Mouse (Mus musculus) liver, embryonic 14.5 days (tissue): Measurements from ENCODE around the gene Tfap2d. TPM values are rescaled to one million over a fixed set of nuclear protein-coding genes. Genes with fewer than 3 reads are reported as not detected.

Experiments
- ATAC-seq: fragments of 200-750 bp; cut with Nextera tagmentation; 2 replicates; pipeline ENCODE4 v1.8.0; 2017; ENCODE audit warnings: moderate number of reproducible peaks, mild to moderate bottlenecking, moderate library complexity; ENCODE audit not compliant: insufficient read depth
- DNase-seq, 3 experiments: peaks; one replicate each; pipeline ENCODE4 v3.0.0-alpha.2; 2012 to 2013; ENCODE audit warnings: low read depth in 3 of 3, low spot score in 3 of 3
- H3K27ac ChIP-seq: fragments of 300-500 bp; sonication (generic); 2 replicates; pipeline ENCODE4 v1.5.1; 2014; ENCODE audit warnings: moderate library complexity, mild to moderate bottlenecking, control low read depth, inconsistent platforms
- H3K27me3 ChIP-seq: fragments of 300-500 bp; sonication (generic); 2 replicates; pipeline ENCODE4 v1.6.1; 2014; ENCODE audit warnings: mild to moderate bottlenecking, low read length, moderate library complexity; ENCODE audit not compliant: control insufficient read depth, insufficient read depth
- H3K36me3 ChIP-seq: fragments of 300-500 bp; sonication (generic); replicated peaks from 2 replicates; pipeline ENCODE4 v1.6.1; 2014; ENCODE audit warnings: low read depth; ENCODE audit not compliant: control insufficient read depth, insufficient read depth
- H3K4me1 ChIP-seq, 2 experiments: fragments of 200-500 bp in 1 of 2; fragments of 300-500 bp in 1 of 2; sonication (generic) in 1 of 2; replicated peaks; 2 replicates each; pipeline ENCODE4 v1.6.1; 2012 to 2014; ENCODE audit warnings: antibody characterized with exemption in 1 of 2, inconsistent platforms in 1 of 2, low read length in 1 of 2; ENCODE audit not compliant: control insufficient read depth in 2 of 2, insufficient read depth in 2 of 2
- H3K4me2 ChIP-seq: fragments of 300-500 bp; sonication (generic); 2 replicates; pipeline ENCODE4 v1.6.1; 2014; ENCODE audit warnings: low read depth, mild to moderate bottlenecking, control low read depth, moderate library complexity
- H3K4me3 ChIP-seq, 2 experiments: fragments of 200-500 bp in 1 of 2; fragments of 300-500 bp in 1 of 2; sonication (generic) in 1 of 2; 2 replicates each; pipeline ENCODE4 v1.5.1; 2012 to 2014; ENCODE audit warnings: low read depth in 2 of 2, low read length in 2 of 2, mild to moderate bottlenecking in 2 of 2, control low read depth in 1 of 2, inconsistent platforms in 1 of 2, moderate library complexity in 1 of 2; ENCODE audit not compliant: insufficient read depth in 1 of 2
- H3K9ac ChIP-seq: fragments of 300-500 bp; sonication (generic); replicated peaks from 2 replicates; pipeline ENCODE4 v1.6.1; 2014; ENCODE audit warnings: mild to moderate bottlenecking, control low read depth, moderate library complexity
- H3K9me3 ChIP-seq: fragments of 300-500 bp; sonication (generic); 2 replicates; pipeline ENCODE4 v1.6.1; 2016; ENCODE audit warnings: low read length, mixed read lengths; ENCODE audit not compliant: control insufficient read depth
- CTCF ChIP-seq: IDR thresholded peaks from 2 replicates; pipeline ENCODE4 v1.5.1; 2016; ENCODE audit warnings: antibody characterized with exemption, low read depth, control low read depth
- EP300 ChIP-seq: IDR thresholded peaks from 2 replicates; pipeline ENCODE4 v1.6.1; 2016; ENCODE audit warnings: antibody characterized with exemption, low read depth
- WGBS: fragments of 180-500 bp; shearing (Covaris S2); extraction: QIAGEN DNeasy Blood & Tissue Kit; methylation state at CpG from one replicate; pipeline ENCODE4 v1.1.7; 2014; ENCODE audit not compliant: insufficient replicate concordance; 5-methylcytosine and 5-hydroxymethylcytosine counted together
- polyA plus RNA-seq, 2 experiments: library from polyadenylated mRNA; depleted of rRNA in 1 of 2; stranded (reverse) in 1 of 2; unstranded in 1 of 2; fragments of >200 nt; fragmentation: Nextera tagmentation in 1 of 2; extraction: Ambion mirVana in 1 of 2; gene quantifications; 2 replicates each; pipeline versions ENCODE4 v1.2.1 to v1.2.3; 2012 to 2014

The Tfap2d gene
- polyA plus RNA-seq (2012; rRNA removed) (0.02 TPM in 1 of 2 replicates, not detected in the other), polyA plus RNA-seq (2014; fragmentation: Nextera tagmentation; extraction: Ambion mirVana) (not detected in 2 replicates)

GRCm38 (mm10) chr1:19102631-19103030 is at the start of gene Tfap2d:
TSS of gene Tfap2d (plus strand) at chr1:19103022.
- WGBS, result 5% methylated on average over 6 of the region's 6 CpGs
- ATAC-seq (no peak), DNase-seq (no peak)
- Histone ChIP-seq H3K4me3 (no peak within 1 kb of the TSS), H3K4me2 (no peak within 1 kb of the TSS), H3K27ac (no peak within 1 kb of the TSS), H3K4me1 (no peaks in the 10 kb centered on the region), H3K9ac (no peak within 1 kb of the TSS), H3K36me3 (no peaks in the 10 kb centered on the region), H3K9me3 (no peaks in the 10 kb centered on the region), H3K27me3 (peaks cover 23% of the 10 kb centered on the region)
- TF ChIP-seq CTCF (no peak), EP300 (no peak)

DNA sequence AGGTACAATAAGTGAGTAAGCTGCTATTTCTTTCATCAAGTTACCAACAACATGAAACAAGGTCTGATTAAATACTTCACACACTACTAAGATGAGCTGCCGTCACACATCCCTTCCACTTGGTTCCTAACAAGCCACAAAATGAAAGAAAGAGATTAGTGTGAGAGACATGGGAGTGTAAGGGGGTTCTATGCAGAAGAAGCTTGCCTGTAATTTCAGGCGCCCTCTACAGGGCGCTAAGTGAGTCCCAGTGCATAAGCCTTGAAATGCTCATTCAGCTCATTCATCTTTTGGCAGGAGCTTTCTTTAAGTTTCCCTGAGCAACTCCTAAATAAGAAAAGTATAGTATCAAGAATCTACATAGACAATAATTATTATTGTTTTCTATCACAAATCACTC is 46.5 kb upstream of the Tfap2d start:
- TF ChIP-seq EP300 (no peak), CTCF (no peak)
- Histone ChIP-seq H3K4me1 (no peaks in the 10 kb centered on the region), H3K9me3 (no peaks in the 10 kb centered on the region), H3K27me3 (no peaks in the 10 kb centered on the region), H3K27ac (no peak overlapping the region), H3K4me3 (no peak overlapping the region), H3K4me2 (no peak overlapping the region), H3K9ac (no peak overlapping the region), H3K36me3 (no peaks in the 10 kb centered on the region)
- ATAC-seq, result no peak
- no peak for DNase-seq
- 17% methylated on average over 3 of the region's 3 CpGs for WGBS

GRCm38 (mm10) chr1:19056861-19057260 is 46.0 kb upstream of the Tfap2d start:
- H3K9ac ChIP-seq, result no peak overlapping the region
- no peaks in the 10 kb centered on the region for H3K9me3 ChIP-seq
- no peak overlapping the region for H3K27ac ChIP-seq
- H3K27me3 ChIP-seq, result no peaks in the 10 kb centered on the region
- no peak for DNase-seq
- H3K36me3 ChIP-seq, result no peaks in the 10 kb centered on the region
- no peak overlapping the region for H3K4me3 ChIP-seq
- WGBS, result 53% methylated on average over 6 of the region's 6 CpGs
- no peak for ATAC-seq
- TF ChIP-seq CTCF (no peak), EP300 (no peak)
- no peak overlapping the region for H3K4me2 ChIP-seq
- H3K4me1 ChIP-seq, result no peaks in the 10 kb centered on the region

DNA sequence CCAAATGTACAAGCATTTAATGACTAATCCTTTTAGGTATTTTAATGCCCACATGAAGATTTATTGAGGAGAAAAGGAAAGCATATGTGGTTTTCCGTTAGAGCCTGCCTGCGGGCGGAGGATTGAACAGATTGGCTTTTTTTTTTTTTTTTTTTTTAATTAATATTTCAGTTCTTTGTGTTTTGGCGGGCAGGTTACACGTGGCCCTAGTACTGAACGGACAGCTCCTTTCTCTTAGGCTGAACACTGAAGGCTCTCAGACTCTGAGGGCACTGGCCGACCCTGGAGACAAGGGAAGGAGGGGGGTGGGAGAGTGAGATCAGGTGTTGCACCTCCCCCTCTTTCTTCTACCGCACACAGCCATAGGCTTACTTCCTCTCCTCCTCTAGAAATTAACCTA is 14.7 kb upstream of the Tfap2d start:
- WGBS, result 11% methylated on average over 8 of the region's 8 CpGs
- Histone ChIP-seq H3K4me2 (no peak overlapping the region), H3K27me3 (no peaks in the 10 kb centered on the region), H3K4me1 (no peaks in the 10 kb centered on the region), H3K9ac (no peak overlapping the region), H3K36me3 (no peaks in the 10 kb centered on the region), H3K4me3 (no peak overlapping the region), H3K27ac (no peak overlapping the region), H3K9me3 (no peaks in the 10 kb centered on the region)
- TF ChIP-seq CTCF, result no peak
- no peak for TF ChIP-seq EP300
- no peak for DNase-seq
- no peak for ATAC-seq

DNA sequence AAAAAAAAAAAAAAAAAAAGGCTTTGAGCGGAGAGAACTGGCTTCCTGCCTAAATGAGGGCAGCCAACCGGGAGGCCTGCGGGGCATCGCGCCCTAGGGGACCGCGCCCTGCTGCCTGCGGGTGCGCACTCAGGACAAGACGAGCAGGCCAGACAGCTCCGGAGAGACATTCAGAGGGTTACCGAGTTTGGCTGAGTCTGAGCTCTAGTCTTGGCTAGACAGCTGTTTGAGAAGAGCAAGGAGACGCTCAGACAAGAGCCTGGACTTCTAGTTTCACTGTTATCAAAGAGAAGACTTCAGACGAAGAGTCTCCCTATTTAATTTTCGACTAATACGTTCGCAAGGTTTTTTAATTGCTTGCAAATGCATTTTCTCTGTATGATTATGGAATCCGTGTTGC is 5.9 kb upstream of the Tfap2d start:
- no peak for TF ChIP-seq CTCF
- no peak for TF ChIP-seq EP300
- no peak for ATAC-seq
- Histone ChIP-seq H3K9ac (no peak overlapping the region), H3K36me3 (no peaks in the 10 kb centered on the region), H3K4me1 (no peaks in the 10 kb centered on the region), H3K9me3 (no peaks in the 10 kb centered on the region), H3K27ac (no peak overlapping the region), H3K27me3 (no peaks in the 10 kb centered on the region), H3K4me3 (no peak overlapping the region), H3K4me2 (no peak overlapping the region)
- 2% methylated on average over 18 of the region's 18 CpGs for WGBS
- DNase-seq, result no peak
